Mouse (Mus musculus) CH12.LX (cell line): Measurements from ENCODE around the gene Cxxc4. TPM values are rescaled to one million over a fixed set of nuclear protein-coding genes. Genes with fewer than 3 reads are reported as not detected.
A peak's percentile ranks its signal among the peaks of the same experiment; 100 is the strongest.

Experiments
- DNase-seq: peaks from one replicate; pipeline ENCODE4 v3.0.0-alpha.2; 2013; ENCODE audit errors: extremely low read depth
- H3K27ac ChIP-seq: 2 replicates; pipeline ENCODE4 v1.5.1; 2012; ENCODE audit warnings: low read depth, mild to moderate bottlenecking, control low read depth, moderate library complexity; ENCODE audit not compliant: insufficient read depth
- H3K27me3 ChIP-seq: replicated peaks from 2 replicates; pipeline ENCODE3; 2012; ENCODE audit warnings: inconsistent platforms
- H3K36me3 ChIP-seq, 2 experiments: replicated peaks in 1 of 2; 2 replicates each; pipeline versions ENCODE3 to v1.6.1; 2012; ENCODE audit warnings: inconsistent platforms in 1 of 2, low read length in 1 of 2, mild to moderate bottlenecking in 1 of 2, mixed read lengths in 1 of 2, moderate library complexity in 1 of 2; ENCODE audit not compliant: control insufficient read depth in 1 of 2, insufficient read depth in 1 of 2
- H3K4me1 ChIP-seq, 2 experiments: 2 replicates each; pipeline ENCODE4 v1.6.1; 2012; ENCODE audit warnings: inconsistent platforms in 1 of 2, moderate library complexity in 1 of 2; ENCODE audit not compliant: insufficient read depth in 2 of 2, control insufficient read depth in 1 of 2
- H3K4me2 ChIP-seq: 2 replicates; pipeline ENCODE4 v1.6.1; 2012; ENCODE audit warnings: low read depth, mild to moderate bottlenecking, control low read depth; ENCODE audit not compliant: poor library complexity, insufficient read depth, severe bottlenecking
- H3K4me3 ChIP-seq, 3 experiments: fragments of 150-350 bp in 1 of 3; sonication (generic) in 1 of 3; replicated peaks in 1 of 3; 2 replicates each; pipeline versions ENCODE3 to v1.5.1; 2011 to 2012; ENCODE audit warnings: low read depth in 2 of 3, low read length in 2 of 3, mild to moderate bottlenecking in 2 of 3, moderate library complexity in 2 of 3, control low read depth in 1 of 3, improper control_type of control experiment in 1 of 3, inconsistent platforms in 1 of 3, mixed read lengths in 1 of 3; ENCODE audit not compliant: poor library complexity in 1 of 3
- H3K79me2 ChIP-seq: replicated peaks from 2 replicates; pipeline ENCODE4 v1.6.1; 2012; ENCODE audit warnings: mild to moderate bottlenecking, moderate library complexity; ENCODE audit not compliant: control insufficient read depth, poor library complexity, insufficient read depth, severe bottlenecking; ENCODE audit errors: extremely low read depth
- H3K9ac ChIP-seq: 2 replicates; pipeline ENCODE4 v1.6.1; 2012; ENCODE audit warnings: low read depth, mild to moderate bottlenecking, control low read depth, moderate library complexity; ENCODE audit not compliant: insufficient read depth
- H3K9me3 ChIP-seq: replicated peaks from 2 replicates; pipeline ENCODE3; 2012; ENCODE audit warnings: low read length, inconsistent platforms, mixed read lengths
- CTCF ChIP-seq, 2 experiments: IDR thresholded peaks in 1 of 2; conservative IDR thresholded peaks in 1 of 2; 2 replicates each; pipeline ENCODE4 v1.5.1; 2011 to 2012; ENCODE audit warnings: low read depth in 2 of 2, low read length in 2 of 2, improper control_type of control experiment in 1 of 2, inconsistent platforms in 1 of 2, mild to moderate bottlenecking in 1 of 2, moderate library complexity in 1 of 2
- MAX ChIP-seq: IDR thresholded peaks from 2 replicates; pipeline ENCODE4 v1.6.1; 2011; ENCODE audit warnings: low read length, improper control_type of control experiment
- MYC ChIP-seq: IDR thresholded peaks from 2 replicates; pipeline ENCODE4 v1.6.1; 2011; ENCODE audit warnings: low read depth, mild to moderate bottlenecking, improper control_type of control experiment, low read length
- POLR2A ChIP-seq: IDR thresholded peaks from 2 replicates; pipeline ENCODE4 v1.6.1; 2011; ENCODE audit warnings: low read depth, mild to moderate bottlenecking, improper control_type of control experiment, low read length
- RAD21 ChIP-seq: IDR thresholded peaks from 2 replicates; pipeline ENCODE4 v1.6.1; 2011; ENCODE audit warnings: low read depth, mild to moderate bottlenecking, low read length, improper control_type of control experiment, moderate library complexity
- SMC3 ChIP-seq: IDR thresholded peaks from 2 replicates; pipeline ENCODE4 v1.6.1; 2011; ENCODE audit warnings: low read depth, low read length, improper control_type of control experiment
- dilution Hi-C: fragments of 300-500 bp; cut with MboI; formaldehyde crosslinking; loops from 2 replicates; pipeline ENCODE4 v1.14.3; 2020; ENCODE audit warnings: low sequenced_read_pairs; ENCODE audit not compliant: extremely low pct_unique_long_range_greater_than_20kb, extremely low pct_ligation_motif_present
- in situ Hi-C: fragments of 300-500 bp; cut with MboI; formaldehyde crosslinking; loops from 3 replicates; pipeline ENCODE4 v1.14.3; 2019; ENCODE audit warnings: low sequenced_read_pairs, low pct_ligation_motif_present, low pct_unique_long_range_greater_than_20kb, mixed read lengths
- polyA plus RNA-seq: library from polyadenylated mRNA; unstranded; fragments of >175 nt; gene quantifications from 2 replicates; pipeline ENCODE4 v1.2.1, GENCODE M21; 2012; ENCODE audit warnings: low read depth; ENCODE audit not compliant: insufficient read length
- total RNA-seq, 2 experiments: library from RNA; depleted of rRNA; stranded (reverse); fragments of 300-350 nt in 1 of 2; fragments of >200 nt in 1 of 2; gene quantifications; 2 replicates each; pipeline ENCODE4 v1.2.3; 2012 to 2014

Cxxc4 gene
- total and polyA plus RNA-seq, 3 experiments: 0.12 to 0.19 TPM; not detected in 1

GRCm38 (mm10) chr3:134306507-134306906 is 70.2 kb downstream of the Cxxc4 start:
- dilution Hi-C loops: no loop called here
- H3K4me3 ChIP-seq: no peak overlapping the region
- no peak overlapping the region for H3K27ac ChIP-seq
- no peak for DNase-seq
- H3K9me3 ChIP-seq: no peaks in the 10 kb centered on the region
- no peaks in the 10 kb centered on the region for H3K36me3 ChIP-seq
- H3K4me2 ChIP-seq: no peak overlapping the region
- H3K4me1 ChIP-seq: peaks cover 0 to 5% of the 10 kb centered on the region in 2 experiments; a peak in 1 of 4 replicates
- in situ Hi-C loops: no loop called here
- H3K27me3 ChIP-seq: no peaks in the 10 kb centered on the region
- no peak overlapping the region for H3K9ac ChIP-seq
- H3K79me2 ChIP-seq: no peaks in the 10 kb centered on the region
- TF ChIP-seq MAX: no peak

GRCm38 (mm10) chr3:134307801-134308200 is 71.5 kb downstream of the Cxxc4 start:
- Histone ChIP-seq H3K36me3 (no peaks in the 10 kb centered on the region), H3K27ac (no peak overlapping the region), H3K9ac (no peak overlapping the region), H3K79me2 (no peaks in the 10 kb centered on the region), H3K4me3 (no peak overlapping the region), H3K9me3 (no peaks in the 10 kb centered on the region), H3K4me1 (peaks cover 0 to 5% of the 10 kb centered on the region in 2 experiments; a peak in 1 of 4 replicates), H3K4me2 (no peak overlapping the region), H3K27me3 (no peaks in the 10 kb centered on the region)
- DNase-seq: peak; percentile 48
- in situ Hi-C loops: no loop called here
- dilution Hi-C loops: no loop called here
- TF ChIP-seq RAD21 (peak; percentile 42), CTCF (conservative IDR thresholded peaks at IDR 0.05 in 1 of 2, IDR thresholded peaks at IDR 0.05 in 1 of 2; ENCODE audit: low read depth in 2 of 2, low read length in 2 of 2) (peak in 1 of 2 experiments; percentile 63; a peak in 2 of 4 replicates), MYC (0 out of 2 replicates have a peak, but pooled peaks have one; percentile 16), SMC3 (peak; percentile 52), POLR2A (no peak)
